In genomic region chr4:122944408-122944807, GRCm38 (mm10) we compare ENCODE assay signal across 8 mouse cellular contexts. TPM values are rescaled to one million over a fixed set of nuclear protein-coding genes. Genes with fewer than 3 reads are reported as not detected.
DNase-seq lines count a peak whose midpoint lies in the region; ATAC-seq and TF ChIP-seq lines count a peak whose summit lies in the region.

No protein-coding gene starts in this region.

- no peak for TF ChIP-seq POLR2A in heart, adult 2 months (IDR thresholded peaks at IDR 0.05; ENCODE audit: insufficient read depth, low read depth, low read length)

- intact Hi-C loops in heart, adult 2 months (cut with DNase I), result loop anchor here (2.0 kb wide), 1 partner anchor 138 kb away; no protein-coding TSS in a partner anchor

- 28% methylated on average over 4 of the region's 4 CpGs for WGBS in heart, adult 2 months

- H3K27ac ChIP-seq in heart, adult 2 months, result no peak overlapping the region

- H3K79me2 ChIP-seq in heart, adult 2 months (replicated peaks; ENCODE audit: control insufficient read depth, insufficient read depth, low read length), result no peaks in the 10 kb centered on the region

- H3K4me1 ChIP-seq in heart, adult 2 months (ENCODE audit: control insufficient read depth, insufficient read depth, low read length), result no peaks in the 10 kb centered on the region

- peak; percentile 80 for TF ChIP-seq CTCF in heart, adult 2 months (IDR thresholded peaks at IDR 0.05)

- no peaks in the 10 kb centered on the region for H3K27me3 ChIP-seq in heart, adult 2 months (ENCODE audit: control insufficient read depth, insufficient read depth, low read length)

- H3K9ac ChIP-seq in heart, adult 2 months (ENCODE audit: low read depth, low read length), result no peak overlapping the region

- ATAC-seq in CD4-positive, CD25-positive, alpha-beta regulatory T cell, adult 4 months, result peak; percentile 77
- ATAC-seq in neutrophil, adult 5-6 weeks (ENCODE audit: extremely low read depth, insufficient number of reproducible peaks, low FRiP score, poor library complexity, severe bottlenecking), result peak; percentile 60

- no peak for DNase-seq in heart, adult 2 months
- no peak for DNase-seq in heart, adult 11 months
- peak; percentile 57 for DNase-seq in embryo, embryonic 9.5 days (ENCODE audit: extremely low spot score)
- DNase-seq in kidney, postnatal 14 days, result peak; percentile 31
- DNase-seq in right cerebral cortex, adult 18-20 months, result no peak
- DNase-seq in urinary bladder, postnatal 14 days (ENCODE audit: low spot score), result no peak

- no peak overlapping the region for H3K4me3 ChIP-seq in heart, adult 2 months

- no peak for TF ChIP-seq EP300 in heart, adult 2 months (IDR thresholded peaks at IDR 0.05; ENCODE audit: insufficient read depth, low read depth, low read length)

- no peaks in the 10 kb centered on the region for H3K36me3 ChIP-seq in heart, adult 2 months (ENCODE audit: control insufficient read depth, insufficient read depth, low read length)

RNA-seq across cellular contexts. Expression of gene Mfsd2a, which starts 16.6 kb away (rescaled TPM):
- under 1 TPM; 0.23 to 0.39 TPM for total RNA-seq in heart, adult 2 months (2021)
- 0.12 TPM in 1 of 2 replicates, not detected in the other for polyA plus RNA-seq in heart, adult 2 months (2012; rRNA removed)
- polyA plus RNA-seq in CD4-positive, CD25-positive, alpha-beta regulatory T cell, adult 4 months (2017; shearing (Covaris generic)), result 1 to 10 TPM in 1 of 2 experiments, under 1 TPM in 1; 0.93 to 1.5 TPM
- total RNA-seq in neutrophil, adult 5-6 weeks (2017), result 0.58 and 0.86 TPM in 2 replicates

RNA-seq across cellular contexts. Expression of gene Mycl, which starts 51.0 kb away (rescaled TPM):
- under 1 TPM; 0.10 to 0.18 TPM for total RNA-seq in heart, adult 2 months (2021)
- 0.20 and 0.64 TPM in 2 replicates for polyA plus RNA-seq in heart, adult 2 months (2012; rRNA removed)
- polyA plus RNA-seq in CD4-positive, CD25-positive, alpha-beta regulatory T cell, adult 4 months (2017; shearing (Covaris generic)), result not detected
- 0.37 and 0.70 TPM in 2 replicates for total RNA-seq in neutrophil, adult 5-6 weeks (2017)

RNA-seq across cellular contexts. Expression of gene Cap1, which starts 58.6 kb away (rescaled TPM):
- total RNA-seq in heart, adult 2 months (2021), result 10 to 100 TPM; 48.4 to 53.4 TPM
- 38.3 and 42.8 TPM in 2 replicates for polyA plus RNA-seq in heart, adult 2 months (2012; rRNA removed)
- polyA plus RNA-seq in CD4-positive, CD25-positive, alpha-beta regulatory T cell, adult 4 months (2017; shearing (Covaris generic)), result 100 to 1,000 TPM; 298 to 352 TPM
- total RNA-seq in neutrophil, adult 5-6 weeks (2017), result 707 and 737 TPM in 2 replicates

Comparison
In these comparisons a context has a peak if more than half of its experiments do, and no peak if none do; other contexts are left out.
1. DNase-seq: peak in embryo, embryonic 9.5 days (single experiment) and kidney, postnatal 14 days (single experiment); none in heart, adult 2 months (0 of 2), heart, adult 11 months (single experiment), right cerebral cortex, adult 18-20 months (single experiment) and urinary bladder, postnatal 14 days (single experiment).
2. RNA of gene Cap1, which starts 58.6 kb away (total RNA-seq): 707 to 737 TPM in neutrophil, adult 5-6 weeks; 48.4 to 53.4 TPM in heart, adult 2 months; every median in the first group is over 10 times any median in the second.